ENCODE assay signal across 18 mouse cellular contexts in genomic region chr6:120504051-120504450, GRCm38 (mm10). TPM values are rescaled to one million over a fixed set of nuclear protein-coding genes. Genes with fewer than 3 reads are reported as not detected.
"Had no signal": no experiment of that assay in that cellular context is flagged by ENCODE, and none has a peak within 500 bp of the region (broad histone marks: within the 10 kb centered on the region; RNA-seq: fewer than 3 reads in every experiment).

No protein-coding gene starts in this region.

- H3K27me3 ChIP-seq: kidney, embryonic 15.5 days; limb, embryonic 15.5 days; midbrain, embryonic 12.5 days; neural tube, embryonic 13.5 days had no signal

- H3K4me2 ChIP-seq: kidney, embryonic 15.5 days; limb, embryonic 15.5 days; liver, embryonic 12.5 days; lung, embryonic 14.5 days; midbrain, embryonic 12.5 days; neural tube, embryonic 13.5 days had no signal

- ATAC-seq: hindbrain, postnatal 0 days; liver, embryonic 12.5 days; midbrain, embryonic 16.5 days had no signal

- H3K27ac ChIP-seq: hindbrain, postnatal 0 days; kidney, embryonic 15.5 days; limb, embryonic 15.5 days; liver, embryonic 12.5 days; macrophage; midbrain, embryonic 12.5 days; neural tube, embryonic 13.5 days had no signal

- H3K9ac ChIP-seq: kidney, embryonic 15.5 days; limb, embryonic 15.5 days; liver, embryonic 12.5 days; lung, embryonic 14.5 days; midbrain, embryonic 12.5 days; neural tube, embryonic 13.5 days had no signal

- H3K36me3 ChIP-seq: neural tube, embryonic 13.5 days had no signal

- H3K9me3 ChIP-seq: limb, embryonic 15.5 days had no signal

- H3K4me3 ChIP-seq: kidney, embryonic 15.5 days; limb, embryonic 15.5 days; liver, embryonic 12.5 days; midbrain, embryonic 12.5 days; neural tube, embryonic 13.5 days had no signal

- DNase-seq: kidney, adult 18-20 months; kidney, postnatal 25 days; layer of hippocampus, postnatal 36 days; lung, embryonic 14.5 days; lung, postnatal 10 days; retina, postnatal 1 day; thymus, adult 2 months; thymus, postnatal 25 days had no signal

- H3K4me1 ChIP-seq: kidney, embryonic 15.5 days; limb, embryonic 15.5 days; liver, embryonic 12.5 days; midbrain, embryonic 12.5 days had no signal

RNA-seq across cellular contexts. Expression of gene Tmem121b, which starts 10.4 kb away (rescaled TPM):
- total RNA-seq: megakaryocyte-erythroid progenitor cell, adult 5-6 weeks had no signal
- polyA plus RNA-seq: limb, embryonic 15.5 days; liver, embryonic 16.5 days; macrophage had no signal
